Mouse (Mus musculus): ENCODE measurements around the gene Olfr725. TPM values are rescaled to one million over a fixed set of nuclear protein-coding genes. Genes with fewer than 3 reads are reported as not detected.

The Olfr725 gene
- not detected for polyA plus RNA-seq (2017; shearing (Covaris generic))

GRCm38 (mm10) chr14:50040275-50040674, at the start of gene Olfr725:
Olfr725 (minus strand) TSS chr14:50040375.

Other genes with a start within 250 kb of the Olfr725 start
- under 1 TPM in 1 of 2 experiments, not detected in 1; 0.18 TPM for gene Olfr722, start 138.4 kb downstream of the Olfr725 start, polyA plus RNA-seq (2017; shearing (Covaris generic))
- gene Olfr723, start 108.6 kb downstream of the Olfr725 start, polyA plus RNA-seq (2017; shearing (Covaris generic)) = not detected
- not detected for gene Olfr724, start 77.1 kb downstream of the Olfr725 start, polyA plus RNA-seq (2017; shearing (Covaris generic))
- gene Olfr726, start 50.6 kb upstream of the Olfr725 start, polyA plus RNA-seq (2017; shearing (Covaris generic)) = under 1 TPM in 1 of 2 experiments, not detected in 1; 0.14 TPM
- gene Olfr727, start 82.8 kb upstream of the Olfr725 start, polyA plus RNA-seq (2017; shearing (Covaris generic)) = under 1 TPM in 1 of 2 experiments, not detected in 1; 0.06 TPM
- not detected for gene Olfr728, start 102.3 kb upstream of the Olfr725 start, polyA plus RNA-seq (2017; shearing (Covaris generic))
- gene Olfr729, start 112.5 kb upstream of the Olfr725 start, polyA plus RNA-seq (2017; shearing (Covaris generic)) = under 1 TPM in 1 of 2 experiments, not detected in 1; 0.18 TPM
- gene Olfr730, start 147.8 kb upstream of the Olfr725 start, polyA plus RNA-seq (2017; shearing (Covaris generic)) = not detected
- gene Olfr731, start 201.5 kb upstream of the Olfr725 start, polyA plus RNA-seq (2017; shearing (Covaris generic)) = under 1 TPM; 0.04 to 0.08 TPM
- under 1 TPM in 1 of 2 experiments, not detected in 1; 0.17 TPM for gene Olfr732, start 243.8 kb upstream of the Olfr725 start, polyA plus RNA-seq (2017; shearing (Covaris generic))

Data from activated CD4-positive, CD25-positive, alpha-beta regulatory T cell (primary cell).